Mouse (Mus musculus) adrenal gland, adult (tissue): Measurements from ENCODE around the gene Ptprj.

Source experiments
- DNase-seq, 2 experiments: peaks; one replicate each; pipeline ENCODE4 v3.0.0; 2022 to 2023; ENCODE audit warnings: low spot score in 1 of 2; ENCODE audit not compliant: inconsistent age in 2 of 2

Ptprj gene

GRCm38 (mm10) chr2:90562126-90562670 lies 18.2 kb downstream of the Ptprj start:
- no peak for DNase-seq

- peak in 1 of 2 experiments; percentile 49 for DNase-seq
Observed at GRCm38 (mm10) chr2:90560197-90560843, 20.1 kb downstream of the Ptprj start.

GRCm38 (mm10) chr2:90559688-90560196 lies 20.7 kb downstream of the Ptprj start:
- no peak for DNase-seq

- no peak for DNase-seq
Observed at GRCm38 (mm10) chr2:90559015-90559687, 21.3 kb downstream of the Ptprj start.

GRCm38 (mm10) chr2:90558361-90558760 lies 22.1 kb downstream of the Ptprj start:
- DNase-seq = no peak

- no peak for DNase-seq
Observed at GRCm38 (mm10) chr2:90557913-90558312, 22.5 kb downstream of the Ptprj start.

- DNase-seq = no peak
Observed at GRCm38 (mm10) chr2:90555744-90556143, 24.7 kb downstream of the Ptprj start.

- DNase-seq = no peak
Observed at GRCm38 (mm10) chr2:90554806-90555205, 25.6 kb downstream of the Ptprj start.

- no peak for DNase-seq
Observed at GRCm38 (mm10) chr2:90553861-90554260, 26.6 kb downstream of the Ptprj start.

GRCm38 (mm10) chr2:90550656-90551055 lies 29.8 kb downstream of the Ptprj start:
- no peak for DNase-seq

GRCm38 (mm10) chr2:90548541-90548940 lies 31.9 kb downstream of the Ptprj start:
- DNase-seq = peak; percentile 28 to 58

- no peak for DNase-seq
Observed at GRCm38 (mm10) chr2:90547144-90547609, 33.3 kb downstream of the Ptprj start.

- no peak for DNase-seq
Observed at GRCm38 (mm10) chr2:90545261-90545660, 35.2 kb downstream of the Ptprj start.

GRCm38 (mm10) chr2:90543989-90544388 lies 36.5 kb downstream of the Ptprj start:
- no peak for DNase-seq

GRCm38 (mm10) chr2:90543106-90543702 lies 37.2 kb downstream of the Ptprj start:
- DNase-seq = no peak

GRCm38 (mm10) chr2:90542656-90543055 lies 37.8 kb downstream of the Ptprj start:
- DNase-seq = no peak

- DNase-seq = no peak
Observed at GRCm38 (mm10) chr2:90539206-90539605, 41.2 kb downstream of the Ptprj start.

GRCm38 (mm10) chr2:90537244-90537643 lies 43.2 kb downstream of the Ptprj start:
- no peak for DNase-seq

GRCm38 (mm10) chr2:90536555-90536954 lies 43.9 kb downstream of the Ptprj start:
- peak in 1 of 2 experiments; percentile 51 for DNase-seq

- DNase-seq = no peak
Observed at GRCm38 (mm10) chr2:90534751-90535150, 45.7 kb downstream of the Ptprj start.

- no peak for DNase-seq
Observed at GRCm38 (mm10) chr2:90533944-90534343, 46.5 kb downstream of the Ptprj start.

GRCm38 (mm10) chr2:90532095-90532494 lies 48.4 kb downstream of the Ptprj start:
- DNase-seq = no peak
